Mouse (Mus musculus): ENCODE measurements at regions not wholly inside any gene's neighbourhood (a gene's known extent, or its start where the extent isn't known, plus 50 kb on each side); places are given as distances from the start of the nearest gene placed in this dataset.
A peak's percentile ranks its signal among the peaks of the same experiment; 100 is the strongest.

DNA sequence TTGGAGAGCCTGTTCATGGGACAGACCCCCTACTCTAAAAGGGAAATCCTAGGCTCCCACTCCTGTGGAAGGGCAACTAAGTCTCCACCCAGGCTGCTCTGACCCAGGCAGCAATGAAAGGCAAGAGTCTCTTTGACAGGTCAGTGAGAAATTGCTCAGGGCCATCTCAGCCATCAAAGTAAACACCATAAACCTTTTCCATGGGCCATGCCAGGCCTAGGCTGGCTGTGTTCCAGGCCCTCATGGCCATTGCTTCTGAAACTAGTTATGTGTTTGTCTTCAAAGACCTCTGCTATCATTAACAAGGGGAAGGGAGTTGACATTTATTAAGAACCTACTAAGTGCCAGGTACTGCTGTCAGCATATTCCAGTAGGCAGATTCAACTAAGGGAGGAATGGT, 101.8 kb upstream of the Slc22a23 start:
- Histone ChIP-seq H3K9ac (ENCODE audit: low read length) (no peak overlapping the region), H3K27me3 (replicated peaks; ENCODE audit: control insufficient read depth, insufficient read depth, low read length) (no peaks in the 10 kb centered on the region), H3K4me1 (replicated peaks; ENCODE audit: control insufficient read depth, insufficient read depth, low read length) (no peaks in the 10 kb centered on the region), H3K36me3 (ENCODE audit: control insufficient read depth, insufficient read depth, low read length) (no peaks in the 10 kb centered on the region), H3K27ac (ENCODE audit: low read depth) (no peak overlapping the region), H3K4me2 (ENCODE audit: low read length) (no peak overlapping the region), H3K9me3 (ENCODE audit: control insufficient read depth, low read length) (no peaks in the 10 kb centered on the region), H3K4me3 (ENCODE audit: low read depth, low read length) (no peak overlapping the region)
- ATAC-seq (replicated peaks; ENCODE audit: low FRiP score, low TSS enrichment, low read depth) (no peak), DNase-seq (ENCODE audit: low spot score) (no peak)

DNA sequence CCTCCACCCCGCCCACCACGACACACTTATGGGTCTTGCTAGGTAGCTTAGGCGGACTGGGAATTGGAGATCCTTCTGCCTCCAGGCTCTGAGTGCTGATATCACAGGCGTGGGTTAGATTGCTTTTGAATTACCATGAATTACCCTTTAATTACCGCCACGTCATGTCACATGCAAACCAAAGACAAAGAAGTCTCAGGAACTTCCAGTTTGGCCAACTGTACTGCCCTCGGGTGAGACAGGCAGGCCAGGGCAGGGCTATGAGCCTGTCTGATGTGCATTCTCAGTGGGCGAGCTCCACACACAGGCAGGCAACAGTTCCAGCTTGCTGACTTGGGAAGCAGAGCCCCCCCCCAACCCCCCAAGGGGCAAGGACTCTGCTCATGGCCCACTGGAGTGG, 101.3 kb upstream of the Slc22a23 start:
- H3K4me3 ChIP-seq (ENCODE audit: low read depth, low read length) = no peak overlapping the region
- no peaks in the 10 kb centered on the region for H3K36me3 ChIP-seq (ENCODE audit: control insufficient read depth, insufficient read depth, low read length)
- no peak overlapping the region for H3K9ac ChIP-seq (ENCODE audit: low read length)
- H3K27ac ChIP-seq (ENCODE audit: low read depth) = no peak overlapping the region
- H3K27me3 ChIP-seq (replicated peaks; ENCODE audit: control insufficient read depth, insufficient read depth, low read length) = no peaks in the 10 kb centered on the region
- 67% methylated on average over 8 of the region's 8 CpGs for whole genome bisulfite sequencing
- ATAC-seq (replicated peaks; ENCODE audit: low FRiP score, low TSS enrichment, low read depth) = no peak
- no peak for DNase-seq (ENCODE audit: low spot score)
- no peak overlapping the region for H3K4me2 ChIP-seq (ENCODE audit: low read length)
- H3K4me1 ChIP-seq (replicated peaks; ENCODE audit: control insufficient read depth, insufficient read depth, low read length) = no peaks in the 10 kb centered on the region
- H3K9me3 ChIP-seq (ENCODE audit: control insufficient read depth, low read length) = no peaks in the 10 kb centered on the region

DNA sequence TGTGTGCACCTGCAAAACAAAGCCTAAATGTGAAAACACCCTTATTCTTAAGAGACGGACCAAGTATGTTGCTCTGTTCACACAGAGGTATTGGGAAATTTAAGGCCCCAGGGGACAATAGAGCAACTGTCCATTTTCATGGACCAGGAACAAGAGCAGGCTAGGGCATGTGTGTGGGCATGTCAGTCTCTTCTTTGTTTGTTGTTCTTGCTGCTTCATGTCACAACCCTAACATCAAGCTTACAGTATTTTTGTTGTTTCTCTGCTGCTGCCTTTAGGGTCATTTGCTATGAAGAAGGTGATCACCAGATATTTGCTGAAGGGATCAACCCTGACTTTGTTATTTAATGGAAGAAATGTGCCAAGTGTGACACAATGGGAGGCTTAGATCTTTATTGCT, 96.4 kb upstream of the Slc22a23 start:
- Histone ChIP-seq H3K9ac (ENCODE audit: low read length) (no peak overlapping the region), H3K4me3 (ENCODE audit: low read depth, low read length) (no peak overlapping the region), H3K9me3 (ENCODE audit: control insufficient read depth, low read length) (no peaks in the 10 kb centered on the region), H3K4me2 (ENCODE audit: low read length) (no peak overlapping the region), H3K4me1 (replicated peaks; ENCODE audit: control insufficient read depth, insufficient read depth, low read length) (no peaks in the 10 kb centered on the region), H3K36me3 (ENCODE audit: control insufficient read depth, insufficient read depth, low read length) (no peaks in the 10 kb centered on the region), H3K27me3 (replicated peaks; ENCODE audit: control insufficient read depth, insufficient read depth, low read length) (no peaks in the 10 kb centered on the region), H3K27ac (ENCODE audit: low read depth) (no peak overlapping the region)
- ATAC-seq (replicated peaks; ENCODE audit: low FRiP score, low TSS enrichment, low read depth) (no peak), DNase-seq (ENCODE audit: low spot score) (no peak)
- WGBS = 65% methylated on average over 1 of the region's 1 CpGs

DNA sequence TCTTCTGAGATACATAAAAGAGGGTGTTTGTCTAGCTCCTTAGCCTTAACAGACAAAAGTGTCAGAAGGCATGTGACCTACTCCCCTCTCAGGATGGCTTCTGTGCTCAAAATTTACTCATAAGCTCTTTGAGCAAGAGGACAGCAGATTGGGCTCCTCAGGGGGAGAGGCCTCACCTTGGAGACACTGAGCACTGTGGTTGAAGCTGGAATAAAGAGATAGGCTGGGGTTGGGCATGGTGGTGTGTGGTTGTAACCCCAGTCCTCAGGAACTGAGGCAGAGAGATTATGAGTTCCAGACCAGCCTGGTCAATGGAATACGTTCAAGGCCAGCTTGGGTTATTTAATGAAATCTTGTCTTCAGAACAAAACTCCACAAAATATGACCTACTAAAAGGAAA, 82.5 kb upstream of the Slc22a23 start:
- H3K4me2 ChIP-seq (ENCODE audit: low read length) = no peak overlapping the region
- WGBS = 93% methylated on average over 1 of the region's 1 CpGs

DNA sequence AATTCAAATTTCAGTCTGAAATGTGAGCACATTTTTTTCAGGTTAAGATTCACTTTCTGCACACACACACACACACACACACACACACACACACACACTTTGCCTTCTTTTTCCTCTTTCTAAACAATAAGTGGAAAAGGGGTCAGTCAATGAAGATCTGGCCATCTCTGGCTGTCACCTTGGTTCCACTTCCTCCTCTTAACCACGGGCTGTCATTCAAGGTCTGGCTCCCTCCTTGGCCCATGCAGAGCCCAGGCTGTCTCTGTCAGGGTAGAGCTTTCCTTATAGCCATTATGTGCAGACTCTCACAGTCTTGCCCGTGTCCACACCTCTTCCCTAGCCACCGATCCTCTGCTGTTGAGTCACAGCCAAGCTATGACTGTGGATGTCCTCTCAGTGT, 79.9 kb upstream of the Slc22a23 start:
- no peaks in the 10 kb centered on the region for H3K27me3 ChIP-seq (replicated peaks; ENCODE audit: control insufficient read depth, insufficient read depth, low read length)
- ATAC-seq (replicated peaks; ENCODE audit: low FRiP score, low TSS enrichment, low read depth) (no peak), DNase-seq (ENCODE audit: low spot score) (no peak)
- H3K4me1 ChIP-seq (replicated peaks; ENCODE audit: control insufficient read depth, insufficient read depth, low read length) = no peaks in the 10 kb centered on the region; the same call in 1 of the 2 replicates
- H3K9me3 ChIP-seq (ENCODE audit: control insufficient read depth, low read length) = no peaks in the 10 kb centered on the region
- H3K9ac ChIP-seq (ENCODE audit: low read length) = no peak overlapping the region
- no peak overlapping the region for H3K4me3 ChIP-seq (ENCODE audit: low read depth, low read length)
- H3K4me2 ChIP-seq (ENCODE audit: low read length) = no peak overlapping the region
- whole genome bisulfite sequencing = 71% methylated on average over 3 of the region's 3 CpGs
- H3K27ac ChIP-seq (ENCODE audit: low read depth) = no peak overlapping the region
- H3K36me3 ChIP-seq (ENCODE audit: control insufficient read depth, insufficient read depth, low read length) = no peaks in the 10 kb centered on the region

More for the DNA sequence above, 82.5 kb upstream of the Slc22a23 start:
- DNase-seq (ENCODE audit: low spot score) (no peak), ATAC-seq (replicated peaks; ENCODE audit: low FRiP score, low TSS enrichment, low read depth) (no peak)
- Histone ChIP-seq H3K27me3 (replicated peaks; ENCODE audit: control insufficient read depth, insufficient read depth, low read length) (no peaks in the 10 kb centered on the region), H3K9ac (ENCODE audit: low read length) (no peak overlapping the region), H3K4me1 (replicated peaks; ENCODE audit: control insufficient read depth, insufficient read depth, low read length) (no peaks in the 10 kb centered on the region), H3K27ac (ENCODE audit: low read depth) (no peak overlapping the region), H3K36me3 (ENCODE audit: control insufficient read depth, insufficient read depth, low read length) (no peaks in the 10 kb centered on the region), H3K4me3 (ENCODE audit: low read depth, low read length) (no peak overlapping the region), H3K9me3 (ENCODE audit: control insufficient read depth, low read length) (no peaks in the 10 kb centered on the region)

DNA sequence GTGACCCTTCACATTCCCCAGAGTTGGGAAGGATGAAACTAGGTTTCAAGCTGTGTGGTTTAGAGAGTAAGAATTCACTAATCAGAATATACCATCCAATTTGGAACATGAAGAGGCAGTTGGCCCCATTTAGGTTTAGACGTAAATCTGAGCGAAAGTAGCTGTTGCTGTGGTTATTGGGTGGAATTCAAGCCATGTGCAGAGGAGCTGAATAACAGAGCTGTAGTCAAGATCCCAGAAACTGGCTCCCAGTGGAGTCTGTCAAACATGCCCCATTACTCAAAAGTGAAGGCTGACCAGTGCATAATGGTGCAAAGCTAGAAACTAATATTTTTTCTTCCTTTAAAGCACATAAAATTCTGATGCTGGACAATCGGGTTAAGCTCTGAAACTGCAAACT, 76.7 kb upstream of the Slc22a23 start:
- peak; percentile 42 for DNase-seq (ENCODE audit: low spot score)
- H3K9ac ChIP-seq (ENCODE audit: low read length) = no peak overlapping the region
- ATAC-seq (replicated peaks; ENCODE audit: low FRiP score, low TSS enrichment, low read depth) = no peak

DNA sequence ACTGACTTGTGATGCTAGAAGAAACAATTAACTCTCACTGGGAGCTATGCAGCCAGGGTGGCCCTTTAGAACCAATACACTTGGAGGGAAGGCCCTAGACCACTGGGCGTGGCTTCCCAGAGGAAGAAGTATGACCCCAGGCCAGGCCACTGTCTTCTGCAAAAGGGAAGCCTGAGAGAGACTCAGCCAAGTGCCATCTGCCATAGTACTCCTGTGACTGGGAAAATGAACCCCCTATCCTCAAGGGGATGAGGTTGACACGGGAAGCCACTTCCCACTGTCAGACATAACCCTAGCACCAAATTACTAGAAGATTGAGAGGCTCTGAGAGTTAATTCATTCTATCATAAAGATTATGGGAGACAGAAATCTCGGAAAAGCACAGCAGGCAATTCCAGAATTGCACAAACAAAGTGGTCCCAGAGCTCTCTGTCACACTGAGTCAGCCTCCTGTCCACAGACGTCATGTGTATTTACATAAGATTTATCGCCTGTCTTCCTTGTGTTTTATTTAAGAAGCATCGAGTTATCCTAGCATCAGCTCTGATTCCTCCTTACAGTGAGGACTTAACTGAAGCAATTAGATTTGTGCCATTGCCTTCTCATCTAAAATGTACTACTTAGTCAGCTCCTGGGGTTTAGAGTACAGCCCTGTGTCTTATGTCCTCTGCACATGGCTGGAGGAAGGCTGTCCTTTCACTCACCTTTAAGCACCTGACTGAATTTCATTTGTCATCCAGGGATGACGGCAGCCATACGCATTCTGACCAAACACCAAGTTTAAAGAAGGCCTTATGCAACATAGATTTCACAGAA, 75.6 kb upstream of the Slc22a23 start:
- no peak for ATAC-seq (replicated peaks; ENCODE audit: low FRiP score, low TSS enrichment, low read depth)
- WGBS = 32% methylated on average over 8 of the region's 8 CpGs
- Histone ChIP-seq H3K4me3 (ENCODE audit: low read depth, low read length) (no peak overlapping the region), H3K9ac (ENCODE audit: low read length) (no peak overlapping the region), H3K4me2 (ENCODE audit: low read length) (no peak overlapping the region), H3K27me3 (replicated peaks; ENCODE audit: control insufficient read depth, insufficient read depth, low read length) (no peaks in the 10 kb centered on the region), H3K4me1 (replicated peaks; ENCODE audit: control insufficient read depth, insufficient read depth, low read length) (no peaks in the 10 kb centered on the region; the same call in 1 of the 2 replicates), H3K9me3 (ENCODE audit: control insufficient read depth, low read length) (no peaks in the 10 kb centered on the region), H3K36me3 (ENCODE audit: control insufficient read depth, insufficient read depth, low read length) (no peaks in the 10 kb centered on the region), H3K27ac (ENCODE audit: low read depth) (no peak overlapping the region)
- DNase-seq (ENCODE audit: low spot score) = no peak

More for the DNA sequence above, 76.7 kb upstream of the Slc22a23 start:
- no peaks in the 10 kb centered on the region for H3K36me3 ChIP-seq (ENCODE audit: control insufficient read depth, insufficient read depth, low read length)
- H3K4me1 ChIP-seq (replicated peaks; ENCODE audit: control insufficient read depth, insufficient read depth, low read length) = no peaks in the 10 kb centered on the region; the same call in 1 of the 2 replicates
- H3K4me2 ChIP-seq (ENCODE audit: low read length) = no peak overlapping the region
- H3K9me3 ChIP-seq (ENCODE audit: control insufficient read depth, low read length) = no peaks in the 10 kb centered on the region
- H3K4me3 ChIP-seq (ENCODE audit: low read depth, low read length) = no peak overlapping the region
- WGBS = 70% methylated on average over 3 of the region's 3 CpGs
- H3K27ac ChIP-seq (ENCODE audit: low read depth) = no peak overlapping the region
- H3K27me3 ChIP-seq (replicated peaks; ENCODE audit: control insufficient read depth, insufficient read depth, low read length) = no peaks in the 10 kb centered on the region

DNA sequence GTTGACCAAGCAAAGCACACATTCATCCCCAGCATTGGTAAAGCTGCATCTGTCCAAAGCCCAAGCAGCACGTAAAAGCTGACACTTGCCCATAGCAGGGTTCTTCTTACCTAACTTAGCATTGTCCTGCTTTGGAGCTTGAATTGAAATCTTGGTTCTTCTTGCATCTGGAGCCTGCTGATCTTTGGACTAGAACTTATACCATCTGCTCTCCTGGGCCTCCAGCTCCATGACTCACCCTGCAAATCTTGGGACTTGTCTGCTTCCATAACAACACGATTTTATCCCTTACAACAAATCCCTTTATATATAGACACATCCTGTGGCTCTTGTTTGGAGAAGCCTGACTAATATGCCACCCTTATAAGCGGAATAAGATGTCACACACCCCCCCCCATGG, 74.1 kb upstream of the Slc22a23 start:
- H3K4me1 ChIP-seq (replicated peaks; ENCODE audit: control insufficient read depth, insufficient read depth, low read length) = no peaks in the 10 kb centered on the region; the same call in 1 of the 2 replicates
- H3K9me3 ChIP-seq (ENCODE audit: control insufficient read depth, low read length) = no peaks in the 10 kb centered on the region
- DNase-seq (ENCODE audit: low spot score) (no peak), ATAC-seq (replicated peaks; ENCODE audit: low FRiP score, low TSS enrichment, low read depth) (no peak)
- no peaks in the 10 kb centered on the region for H3K36me3 ChIP-seq (ENCODE audit: control insufficient read depth, insufficient read depth, low read length)
- H3K27me3 ChIP-seq (replicated peaks; ENCODE audit: control insufficient read depth, insufficient read depth, low read length) = no peaks in the 10 kb centered on the region
- no peak overlapping the region for H3K27ac ChIP-seq (ENCODE audit: low read depth)
- 88% methylated on average over 3 of the region's 3 CpGs for WGBS
- H3K4me3 ChIP-seq (ENCODE audit: low read depth, low read length) = no peak overlapping the region
- H3K4me2 ChIP-seq (ENCODE audit: low read length) = no peak overlapping the region
- H3K9ac ChIP-seq (ENCODE audit: low read length) = no peak overlapping the region

DNA sequence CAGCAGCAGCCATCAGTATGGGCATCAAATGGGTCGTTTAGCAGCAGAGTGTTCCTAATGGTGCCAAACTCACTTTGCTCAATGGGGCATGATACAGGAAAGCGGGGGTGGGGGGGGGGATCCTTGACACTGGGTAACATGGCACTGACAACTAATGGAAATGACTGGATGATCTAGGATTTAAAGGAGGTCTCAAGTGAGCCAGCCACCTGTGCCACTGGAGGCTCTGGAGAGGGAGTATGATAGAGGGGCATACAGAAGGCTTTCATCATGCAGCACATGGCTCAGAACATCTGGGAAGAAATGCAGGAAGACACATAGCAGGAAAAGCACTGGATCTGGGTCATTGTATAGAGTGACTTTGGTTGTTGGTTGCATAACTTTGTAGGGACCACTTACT, 71.6 kb upstream of the Slc22a23 start:
- no peak overlapping the region for H3K4me3 ChIP-seq (ENCODE audit: low read depth, low read length)
- DNase-seq (ENCODE audit: low spot score) = no peak
- H3K4me2 ChIP-seq (ENCODE audit: low read length) = no peak overlapping the region
- WGBS = 81% methylated on average over 2 of the region's 2 CpGs
- no peaks in the 10 kb centered on the region for H3K27me3 ChIP-seq (replicated peaks; ENCODE audit: control insufficient read depth, insufficient read depth, low read length)
- ATAC-seq (replicated peaks; ENCODE audit: low FRiP score, low TSS enrichment, low read depth) = no peak
- no peak overlapping the region for H3K27ac ChIP-seq (ENCODE audit: low read depth)
- no peaks in the 10 kb centered on the region for H3K9me3 ChIP-seq (ENCODE audit: control insufficient read depth, low read length)
- H3K9ac ChIP-seq (ENCODE audit: low read length) = no peak overlapping the region
- no peaks in the 10 kb centered on the region for H3K36me3 ChIP-seq (ENCODE audit: control insufficient read depth, insufficient read depth, low read length)
- H3K4me1 ChIP-seq (replicated peaks; ENCODE audit: control insufficient read depth, insufficient read depth, low read length) = no peaks in the 10 kb centered on the region; the same call in 1 of the 2 replicates

Data from intestine, embryonic 14.5 days (tissue).